Mouse (Mus musculus): ENCODE results near the gene Ttc32. TPM values are rescaled to one million over a fixed set of nuclear protein-coding genes. Genes with fewer than 3 reads are reported as not detected.

Gene Ttc32
- polyA plus RNA-seq, 1 experiment: 0.41 TPM

- H3K36me3 ChIP-seq (ENCODE audit: control insufficient read depth): no peaks in the 10 kb centered on the region
- TF ChIP-seq TAL1 (IDR thresholded peaks at IDR 0.05; ENCODE audit: low read length): no peak
- no peak for TF ChIP-seq GATA1 (IDR thresholded peaks at IDR 0.05; ENCODE audit: low read length)
- no peaks in the 10 kb centered on the region for H3K4me1 ChIP-seq (ENCODE audit: control insufficient read depth)
- H3K4me3 ChIP-seq (replicated peaks): no peak overlapping the region
- H3K27me3 ChIP-seq (ENCODE audit: control insufficient read depth): no peaks in the 10 kb centered on the region
- no peaks in the 10 kb centered on the region for H3K9me3 ChIP-seq (ENCODE audit: control insufficient read depth, low read length)
These were observed 24.2 kb downstream of the Ttc32 start for GRCm38 (mm10) chr12:9054012-9054411.

GRCm38 (mm10) chr12:9055269-9055668, 25.5 kb downstream of the Ttc32 start:
- H3K4me1 ChIP-seq (ENCODE audit: control insufficient read depth): no peaks in the 10 kb centered on the region
- no peaks in the 10 kb centered on the region for H3K27me3 ChIP-seq (ENCODE audit: control insufficient read depth)
- no peaks in the 10 kb centered on the region for H3K9me3 ChIP-seq (ENCODE audit: control insufficient read depth, low read length)
- TF ChIP-seq TAL1 (IDR thresholded peaks at IDR 0.05; ENCODE audit: low read length) (no peak), GATA1 (IDR thresholded peaks at IDR 0.05; ENCODE audit: low read length) (no peak)
- no peak overlapping the region for H3K4me3 ChIP-seq (replicated peaks)
- H3K36me3 ChIP-seq (ENCODE audit: control insufficient read depth): no peaks in the 10 kb centered on the region

GRCm38 (mm10) chr12:9059502-9059901, 29.7 kb downstream of the Ttc32 start:
- no peaks in the 10 kb centered on the region for H3K36me3 ChIP-seq (ENCODE audit: control insufficient read depth)
- no peaks in the 10 kb centered on the region for H3K4me1 ChIP-seq (ENCODE audit: control insufficient read depth)
- TF ChIP-seq TAL1 (IDR thresholded peaks at IDR 0.05; ENCODE audit: low read length): no peak
- no peak for TF ChIP-seq GATA1 (IDR thresholded peaks at IDR 0.05; ENCODE audit: low read length)

GRCm38 (mm10) chr12:9059965-9060364, 30.2 kb downstream of the Ttc32 start:
- Histone ChIP-seq H3K27me3 (ENCODE audit: control insufficient read depth) (no peaks in the 10 kb centered on the region), H3K4me3 (replicated peaks) (no peak overlapping the region), H3K36me3 (ENCODE audit: control insufficient read depth) (no peaks in the 10 kb centered on the region), H3K9me3 (ENCODE audit: control insufficient read depth, low read length) (no peaks in the 10 kb centered on the region), H3K4me1 (ENCODE audit: control insufficient read depth) (no peaks in the 10 kb centered on the region)
- TF ChIP-seq GATA1 (IDR thresholded peaks at IDR 0.05; ENCODE audit: low read length): no peak
- TF ChIP-seq TAL1 (IDR thresholded peaks at IDR 0.05; ENCODE audit: low read length): no peak

More at GRCm38 (mm10) chr12:9059502-9059901, 29.7 kb downstream of the Ttc32 start:
- H3K9me3 ChIP-seq (ENCODE audit: control insufficient read depth, low read length): no peaks in the 10 kb centered on the region
- H3K27me3 ChIP-seq (ENCODE audit: control insufficient read depth): no peaks in the 10 kb centered on the region
- H3K4me3 ChIP-seq (replicated peaks): no peak overlapping the region

- no peaks in the 10 kb centered on the region for H3K27me3 ChIP-seq (ENCODE audit: control insufficient read depth)
- H3K36me3 ChIP-seq (ENCODE audit: control insufficient read depth): no peaks in the 10 kb centered on the region
- no peak overlapping the region for H3K4me3 ChIP-seq (replicated peaks)
- H3K9me3 ChIP-seq (ENCODE audit: control insufficient read depth, low read length): no peaks in the 10 kb centered on the region
- no peaks in the 10 kb centered on the region for H3K4me1 ChIP-seq (ENCODE audit: control insufficient read depth)
- no peak for TF ChIP-seq TAL1 (IDR thresholded peaks at IDR 0.05; ENCODE audit: low read length)
- TF ChIP-seq GATA1 (IDR thresholded peaks at IDR 0.05; ENCODE audit: low read length): no peak
These were observed 33.8 kb downstream of the Ttc32 start for GRCm38 (mm10) chr12:9063611-9064010.

GRCm38 (mm10) chr12:9071058-9071457, 41.3 kb downstream of the Ttc32 start:
- H3K27me3 ChIP-seq (ENCODE audit: control insufficient read depth): no peaks in the 10 kb centered on the region
- no peaks in the 10 kb centered on the region for H3K9me3 ChIP-seq (ENCODE audit: control insufficient read depth, low read length)
- H3K4me1 ChIP-seq (ENCODE audit: control insufficient read depth): no peaks in the 10 kb centered on the region
- TF ChIP-seq TAL1 (IDR thresholded peaks at IDR 0.05; ENCODE audit: low read length) (no peak), GATA1 (IDR thresholded peaks at IDR 0.05; ENCODE audit: low read length) (no peak)
- H3K36me3 ChIP-seq (ENCODE audit: control insufficient read depth): no peaks in the 10 kb centered on the region
- no peak overlapping the region for H3K4me3 ChIP-seq (replicated peaks)

GRCm38 (mm10) chr12:9071493-9071892, 41.7 kb downstream of the Ttc32 start:
- Histone ChIP-seq H3K4me3 (replicated peaks) (no peak overlapping the region), H3K9me3 (ENCODE audit: control insufficient read depth, low read length) (no peaks in the 10 kb centered on the region), H3K4me1 (ENCODE audit: control insufficient read depth) (no peaks in the 10 kb centered on the region), H3K27me3 (ENCODE audit: control insufficient read depth) (no peaks in the 10 kb centered on the region), H3K36me3 (ENCODE audit: control insufficient read depth) (no peaks in the 10 kb centered on the region)
- no peak for TF ChIP-seq GATA1 (IDR thresholded peaks at IDR 0.05; ENCODE audit: low read length)
- TF ChIP-seq TAL1 (IDR thresholded peaks at IDR 0.05; ENCODE audit: low read length): no peak

GRCm38 (mm10) chr12:9077554-9078125, 47.8 kb downstream of the Ttc32 start:
- H3K4me1 ChIP-seq (ENCODE audit: control insufficient read depth): no peaks in the 10 kb centered on the region
- no peak overlapping the region for H3K4me3 ChIP-seq (replicated peaks)
- TF ChIP-seq GATA1 (IDR thresholded peaks at IDR 0.05; ENCODE audit: low read length) (no peak), TAL1 (IDR thresholded peaks at IDR 0.05; ENCODE audit: low read length) (no peak)
- H3K36me3 ChIP-seq (ENCODE audit: control insufficient read depth): no peaks in the 10 kb centered on the region
- H3K27me3 ChIP-seq (ENCODE audit: control insufficient read depth): no peaks in the 10 kb centered on the region
- H3K9me3 ChIP-seq (ENCODE audit: control insufficient read depth, low read length): no peaks in the 10 kb centered on the region

GRCm38 (mm10) chr12:9090226-9090625, 60.4 kb downstream of the Ttc32 start:
- no peak for TF ChIP-seq TAL1 (IDR thresholded peaks at IDR 0.05; ENCODE audit: low read length)
- no peak for TF ChIP-seq GATA1 (IDR thresholded peaks at IDR 0.05; ENCODE audit: low read length)
- Histone ChIP-seq H3K4me3 (replicated peaks) (no peak overlapping the region), H3K36me3 (ENCODE audit: control insufficient read depth) (no peaks in the 10 kb centered on the region), H3K9me3 (ENCODE audit: control insufficient read depth, low read length) (0 out of 2 replicates have a peak, but pooled peaks cover 3% of the 10 kb centered on the region), H3K4me1 (ENCODE audit: control insufficient read depth) (no peaks in the 10 kb centered on the region), H3K27me3 (ENCODE audit: control insufficient read depth) (no peaks in the 10 kb centered on the region)

Other genes with a start within 250 kb of the Ttc32 start
- 0.72 and 1.2 TPM in 2 replicates for gene Laptm4a, start 108.3 kb upstream of the Ttc32 start, polyA plus RNA-seq (2012)
- not detected in 2 replicates for gene Matn3, start 82.1 kb upstream of the Ttc32 start, polyA plus RNA-seq (2012)
- 0.01 TPM in 1 of 2 replicates, not detected in the other for gene Wdr35, start 56.1 kb upstream of the Ttc32 start, polyA plus RNA-seq (2012)